Mouse (Mus musculus): ENCODE measurements around the gene Tnmd. TPM values are rescaled to one million over a fixed set of nuclear protein-coding genes. Genes with fewer than 3 reads are reported as not detected.

The Tnmd gene
- 0.82 and 1.0 TPM in 2 replicates for polyA plus RNA-seq (2012; rRNA removed)

DNA sequence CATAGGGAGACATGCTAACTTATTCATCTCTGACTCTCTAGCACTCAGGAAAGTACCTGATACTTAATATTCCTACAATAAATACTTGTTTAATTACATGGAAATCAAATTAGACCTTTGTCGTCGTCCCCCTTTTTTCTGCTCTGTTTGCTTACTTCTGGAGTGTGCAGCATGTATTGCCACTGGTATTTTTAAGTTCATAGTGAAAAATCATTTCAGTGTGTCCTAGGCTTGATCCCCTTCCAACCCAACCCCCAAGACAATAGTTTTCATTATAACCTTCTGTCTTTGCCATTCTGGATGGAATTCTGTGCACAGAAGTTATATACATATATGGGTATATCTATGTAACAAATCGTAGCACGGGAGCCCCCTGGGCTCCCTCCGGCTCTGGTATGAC lies at the start of gene Tnmd:
Gene Tnmd (plus strand): TSS at position 301 of the 400 bp plus-strand sequence.
- H3K4me1 ChIP-seq (ENCODE audit: control insufficient read depth, insufficient read depth, low read length): no peaks in the 10 kb centered on the region
- 70% methylated on average over 5 of the region's 5 CpGs for WGBS
- no peaks in the 10 kb centered on the region for H3K27me3 ChIP-seq (ENCODE audit: control insufficient read depth, insufficient read depth, low read length)
- TF ChIP-seq POLR2A (IDR thresholded peaks at IDR 0.05; ENCODE audit: borderline replicate concordance, insufficient read depth, low read length): no peak
- TF ChIP-seq CTCF (IDR thresholded peaks at IDR 0.05; ENCODE audit: borderline replicate concordance, insufficient read depth, low read depth, low read length): no peak
- H3K4me3 ChIP-seq (replicated peaks; ENCODE audit: insufficient read depth, low read depth, low read length): no peak within 1 kb of the TSS
- no peak for DNase-seq
- H3K27ac ChIP-seq (ENCODE audit: insufficient read depth, low read length): no peak within 1 kb of the TSS

DNA sequence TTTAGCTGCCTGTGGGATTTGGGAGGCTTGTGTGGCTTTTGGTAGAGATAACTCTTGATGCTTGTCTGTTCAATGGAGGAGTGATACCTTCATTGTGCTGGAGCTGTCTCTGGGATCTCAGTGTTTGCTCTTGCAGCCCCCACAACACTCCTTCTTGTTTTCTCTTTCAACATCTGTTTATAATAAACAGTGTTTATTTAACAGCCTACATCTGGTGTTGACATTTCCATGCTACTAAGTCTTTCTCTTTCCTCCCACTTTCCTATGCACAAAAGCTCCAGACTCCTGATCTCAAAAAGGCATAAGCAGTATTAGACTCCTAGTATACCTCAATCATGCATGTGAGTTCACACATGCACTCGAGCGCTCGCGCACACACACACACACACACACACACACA lies 2.9 kb downstream of the Tnmd start:
- Histone ChIP-seq H3K4me3 (replicated peaks; ENCODE audit: insufficient read depth, low read depth, low read length) (no peak overlapping the region), H3K27me3 (ENCODE audit: control insufficient read depth, insufficient read depth, low read length) (no peaks in the 10 kb centered on the region), H3K4me1 (ENCODE audit: control insufficient read depth, insufficient read depth, low read length) (no peaks in the 10 kb centered on the region), H3K27ac (ENCODE audit: insufficient read depth, low read length) (no peak overlapping the region)
- 95% methylated on average over 4 of the region's 4 CpGs for WGBS
- no peak for DNase-seq
- TF ChIP-seq CTCF (IDR thresholded peaks at IDR 0.05; ENCODE audit: borderline replicate concordance, insufficient read depth, low read depth, low read length): no peak
- TF ChIP-seq POLR2A (IDR thresholded peaks at IDR 0.05; ENCODE audit: borderline replicate concordance, insufficient read depth, low read length): no peak

DNA sequence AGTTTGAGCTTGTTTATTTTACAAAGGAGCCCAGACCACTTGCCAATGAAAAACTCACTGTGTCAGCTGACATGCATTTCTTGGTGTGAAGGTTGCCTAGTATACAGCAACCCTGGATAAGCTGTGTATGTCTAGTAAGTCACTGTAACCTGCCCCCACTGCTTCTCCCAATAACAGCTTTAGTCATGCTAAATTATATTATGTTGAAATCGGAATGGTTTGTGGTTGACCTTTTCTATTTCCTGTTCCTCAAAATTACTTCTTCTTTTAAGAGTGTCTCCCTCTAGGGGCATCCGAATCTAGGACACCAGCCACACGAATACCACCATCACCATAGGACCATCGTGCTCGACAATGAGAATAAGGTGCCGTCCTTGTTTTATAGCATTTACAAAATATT lies 19.0 kb downstream of the Tnmd start:
- Histone ChIP-seq H3K27ac (ENCODE audit: insufficient read depth, low read length) (no peak overlapping the region), H3K4me1 (ENCODE audit: control insufficient read depth, insufficient read depth, low read length) (no peaks in the 10 kb centered on the region), H3K27me3 (ENCODE audit: control insufficient read depth, insufficient read depth, low read length) (no peaks in the 10 kb centered on the region), H3K4me3 (replicated peaks; ENCODE audit: insufficient read depth, low read depth, low read length) (no peak overlapping the region)
- DNase-seq: no peak
- 90% methylated on average over 6 of the region's 6 CpGs for WGBS
- TF ChIP-seq CTCF (IDR thresholded peaks at IDR 0.05; ENCODE audit: borderline replicate concordance, insufficient read depth, low read depth, low read length) (no peak), POLR2A (IDR thresholded peaks at IDR 0.05; ENCODE audit: borderline replicate concordance, insufficient read depth, low read length) (no peak)

DNA sequence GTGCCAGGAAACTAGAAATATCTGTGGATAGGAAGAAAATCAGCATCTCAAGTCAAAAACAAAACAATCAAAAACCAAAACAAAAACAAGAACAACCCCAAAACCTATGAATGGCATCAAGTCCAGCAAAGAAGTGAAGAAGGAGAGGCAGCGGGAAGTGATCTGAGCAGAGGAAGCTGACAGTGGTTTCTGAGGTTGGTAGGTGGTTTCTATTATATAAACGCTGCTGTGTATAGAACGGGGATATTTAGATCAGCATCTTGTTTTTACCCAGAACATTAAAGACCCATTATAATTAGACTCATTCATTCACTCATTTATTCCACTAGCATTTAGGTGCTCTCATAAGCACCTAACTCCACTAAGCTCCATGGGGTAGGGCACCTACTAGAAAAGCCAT lies 36.5 kb downstream of the Tnmd start:
- H3K4me3 ChIP-seq (replicated peaks; ENCODE audit: insufficient read depth, low read depth, low read length): no peak overlapping the region
- H3K4me1 ChIP-seq (ENCODE audit: control insufficient read depth, insufficient read depth, low read length): no peaks in the 10 kb centered on the region
- H3K27me3 ChIP-seq (ENCODE audit: control insufficient read depth, insufficient read depth, low read length): no peaks in the 10 kb centered on the region
- 100% methylated on average over 3 of the region's 3 CpGs for WGBS
- TF ChIP-seq CTCF (IDR thresholded peaks at IDR 0.05; ENCODE audit: borderline replicate concordance, insufficient read depth, low read depth, low read length) (no peak), POLR2A (IDR thresholded peaks at IDR 0.05; ENCODE audit: borderline replicate concordance, insufficient read depth, low read length) (no peak)
- H3K27ac ChIP-seq (ENCODE audit: insufficient read depth, low read length): no peak overlapping the region
- DNase-seq: no peak

DNA sequence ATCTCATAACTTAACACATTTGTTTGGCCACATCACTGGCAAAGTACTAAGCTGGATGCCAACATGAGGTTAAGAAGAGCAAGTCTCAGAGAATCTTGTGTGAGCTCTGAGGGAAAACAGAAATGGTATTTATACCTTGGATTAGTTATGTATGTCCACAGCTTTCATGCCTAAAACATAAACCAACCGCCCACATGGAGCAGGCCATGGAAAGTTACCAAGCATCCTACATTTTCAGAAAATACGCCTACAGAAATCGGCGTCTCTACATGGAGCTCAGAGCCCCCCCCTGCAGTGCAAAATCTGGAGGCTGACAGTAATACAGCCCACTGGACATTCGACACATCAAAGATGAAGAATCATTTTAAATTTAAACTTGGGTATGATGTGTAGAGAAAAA lies 37.3 kb downstream of the Tnmd start:
- WGBS: 64% methylated on average over 5 of the region's 5 CpGs
- DNase-seq: no peak
- TF ChIP-seq CTCF (IDR thresholded peaks at IDR 0.05; ENCODE audit: borderline replicate concordance, insufficient read depth, low read depth, low read length): no peak
- TF ChIP-seq POLR2A (IDR thresholded peaks at IDR 0.05; ENCODE audit: borderline replicate concordance, insufficient read depth, low read length): no peak

DNA sequence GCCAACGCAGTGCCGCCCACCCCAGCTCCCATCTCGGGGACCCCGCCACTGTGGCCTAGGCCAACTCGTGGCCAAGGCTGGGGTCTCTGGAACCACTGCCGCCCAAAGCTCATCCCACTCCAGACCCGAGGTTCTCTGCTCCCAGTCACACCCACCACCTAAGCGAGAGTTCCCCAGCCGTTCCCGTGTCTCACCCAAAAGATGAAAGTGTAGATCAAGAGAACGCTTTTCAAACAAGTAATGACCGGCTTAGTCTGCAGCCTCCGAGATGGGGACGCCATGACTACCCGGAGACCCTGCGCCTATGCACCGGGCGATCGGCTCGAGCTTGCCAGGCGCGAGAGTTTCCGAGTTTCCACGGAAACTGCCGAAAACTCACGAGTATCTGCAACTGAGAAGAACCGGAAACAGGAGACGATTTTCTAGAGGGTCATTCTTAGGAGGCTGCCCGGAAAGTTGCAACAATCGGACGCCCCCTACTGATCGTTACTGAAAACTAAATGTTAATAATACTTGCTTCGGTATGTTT lies 47.3 kb downstream of the Tnmd start, which contains the start of gene Tspan6:
Gene Tspan6 (minus strand): TSS at position 416 of the 529 bp plus-strand sequence.
- DNase-seq: peak; percentile 74 to 76
- Histone ChIP-seq H3K4me1 (ENCODE audit: control insufficient read depth, insufficient read depth, low read length) (no peaks in the 10 kb centered on the region), H3K27ac (ENCODE audit: insufficient read depth, low read length) (no peak within 1 kb of the TSS), H3K27me3 (ENCODE audit: control insufficient read depth, insufficient read depth, low read length) (no peaks in the 10 kb centered on the region), H3K4me3 (replicated peaks; ENCODE audit: insufficient read depth, low read depth, low read length) (peak within 1 kb of the TSS; percentile 91)
- TF ChIP-seq CTCF (IDR thresholded peaks at IDR 0.05; ENCODE audit: borderline replicate concordance, insufficient read depth, low read depth, low read length) (no peak), POLR2A (IDR thresholded peaks at IDR 0.05; ENCODE audit: borderline replicate concordance, insufficient read depth, low read length) (no peak)
- WGBS: 4% methylated on average over 33 of the region's 33 CpGs

More for the DNA sequence above, 37.3 kb downstream of the Tnmd start:
- Histone ChIP-seq H3K4me1 (ENCODE audit: control insufficient read depth, insufficient read depth, low read length) (no peaks in the 10 kb centered on the region), H3K27ac (ENCODE audit: insufficient read depth, low read length) (no peak overlapping the region), H3K4me3 (replicated peaks; ENCODE audit: insufficient read depth, low read depth, low read length) (no peak overlapping the region), H3K27me3 (ENCODE audit: control insufficient read depth, insufficient read depth, low read length) (no peaks in the 10 kb centered on the region)

DNA sequence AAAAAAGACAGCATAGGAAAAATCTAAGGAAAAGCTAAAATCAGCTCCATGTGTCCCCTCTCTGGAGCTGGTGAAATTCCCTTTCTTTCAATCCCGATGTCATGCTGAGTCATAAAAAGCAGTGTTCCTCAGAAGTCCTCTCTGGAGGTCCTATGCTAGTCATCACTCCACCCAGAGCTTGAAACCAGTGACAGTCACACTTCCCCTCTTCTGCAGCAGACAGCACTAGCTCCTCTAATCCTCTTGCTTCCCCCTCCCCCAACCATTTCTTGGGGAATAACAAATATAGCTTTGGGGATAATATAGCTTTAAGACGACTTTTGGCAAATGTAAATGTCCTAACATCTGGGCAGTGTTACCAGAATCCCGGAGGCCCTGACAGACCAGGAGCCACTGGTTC lies 57.5 kb downstream of the Tnmd start, which contains the start of gene Srpx2:
Gene Srpx2 (plus strand): TSS at position 166 of the 400 bp plus-strand sequence.
- 34% methylated on average over 3 of the region's 3 CpGs for WGBS
- no peaks in the 10 kb centered on the region for H3K4me1 ChIP-seq (ENCODE audit: control insufficient read depth, insufficient read depth, low read length)
- TF ChIP-seq CTCF (IDR thresholded peaks at IDR 0.05; ENCODE audit: borderline replicate concordance, insufficient read depth, low read depth, low read length) (no peak), POLR2A (IDR thresholded peaks at IDR 0.05; ENCODE audit: borderline replicate concordance, insufficient read depth, low read length) (no peak)
- no peak within 1 kb of the TSS for H3K4me3 ChIP-seq (replicated peaks; ENCODE audit: insufficient read depth, low read depth, low read length)
- H3K27ac ChIP-seq (ENCODE audit: insufficient read depth, low read length): no peak within 1 kb of the TSS
- no peak for DNase-seq
- no peaks in the 10 kb centered on the region for H3K27me3 ChIP-seq (ENCODE audit: control insufficient read depth, insufficient read depth, low read length)

DNA sequence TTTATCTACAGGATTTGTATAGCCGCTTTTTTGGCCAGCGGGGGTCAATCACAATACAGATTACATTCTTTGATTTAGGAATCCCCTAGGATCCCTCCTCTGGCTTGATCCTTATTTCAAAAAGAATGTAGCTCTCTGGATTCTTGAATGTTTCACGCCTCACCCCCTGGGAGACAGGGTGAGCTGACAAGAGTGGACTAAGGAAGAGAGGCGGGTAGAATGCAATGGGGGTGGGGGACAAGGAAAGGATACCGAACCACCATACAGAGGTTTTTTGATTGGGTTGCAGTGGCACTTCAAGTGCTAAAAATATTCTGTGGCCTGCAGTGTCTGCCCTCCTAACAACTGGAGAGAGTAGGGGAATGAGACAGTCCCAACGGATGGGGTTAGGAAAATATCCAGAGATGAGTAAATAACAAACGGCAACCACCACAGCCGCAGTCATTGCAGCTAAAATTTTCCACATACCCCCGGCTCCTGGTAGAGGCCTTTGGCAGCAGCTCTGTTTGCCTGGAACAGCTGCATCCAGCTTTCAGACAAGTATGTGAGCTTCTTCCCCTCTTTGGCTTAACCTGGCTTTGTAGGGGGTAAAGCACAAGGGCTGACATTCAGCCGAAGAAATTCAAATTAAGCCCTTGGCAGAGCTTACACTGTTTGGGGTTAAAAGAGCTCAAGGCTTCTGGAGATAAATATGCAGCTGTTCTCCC lies 60.8 kb downstream of the Tnmd start:
- H3K27ac ChIP-seq (ENCODE audit: insufficient read depth, low read length): no peak overlapping the region
- TF ChIP-seq POLR2A (IDR thresholded peaks at IDR 0.05; ENCODE audit: borderline replicate concordance, insufficient read depth, low read length) (no peak), CTCF (IDR thresholded peaks at IDR 0.05; ENCODE audit: borderline replicate concordance, insufficient read depth, low read depth, low read length) (no peak)
- 27% methylated on average over 10 of the region's 10 CpGs for WGBS
- H3K4me1 ChIP-seq (ENCODE audit: control insufficient read depth, insufficient read depth, low read length): no peaks in the 10 kb centered on the region
- no peak for DNase-seq
- H3K27me3 ChIP-seq (ENCODE audit: control insufficient read depth, insufficient read depth, low read length): no peaks in the 10 kb centered on the region
- no peak overlapping the region for H3K4me3 ChIP-seq (replicated peaks; ENCODE audit: insufficient read depth, low read depth, low read length)

Measured in cerebellum, adult 2 months (tissue).